Mouse (Mus musculus): ENCODE data around the gene Fau.
"Not testable (repeated sequence)": the region's sequence is repeated elsewhere in the genome, so short reads cannot be mapped to it uniquely, and the experiment has no call there.

Gene Fau

DNA sequence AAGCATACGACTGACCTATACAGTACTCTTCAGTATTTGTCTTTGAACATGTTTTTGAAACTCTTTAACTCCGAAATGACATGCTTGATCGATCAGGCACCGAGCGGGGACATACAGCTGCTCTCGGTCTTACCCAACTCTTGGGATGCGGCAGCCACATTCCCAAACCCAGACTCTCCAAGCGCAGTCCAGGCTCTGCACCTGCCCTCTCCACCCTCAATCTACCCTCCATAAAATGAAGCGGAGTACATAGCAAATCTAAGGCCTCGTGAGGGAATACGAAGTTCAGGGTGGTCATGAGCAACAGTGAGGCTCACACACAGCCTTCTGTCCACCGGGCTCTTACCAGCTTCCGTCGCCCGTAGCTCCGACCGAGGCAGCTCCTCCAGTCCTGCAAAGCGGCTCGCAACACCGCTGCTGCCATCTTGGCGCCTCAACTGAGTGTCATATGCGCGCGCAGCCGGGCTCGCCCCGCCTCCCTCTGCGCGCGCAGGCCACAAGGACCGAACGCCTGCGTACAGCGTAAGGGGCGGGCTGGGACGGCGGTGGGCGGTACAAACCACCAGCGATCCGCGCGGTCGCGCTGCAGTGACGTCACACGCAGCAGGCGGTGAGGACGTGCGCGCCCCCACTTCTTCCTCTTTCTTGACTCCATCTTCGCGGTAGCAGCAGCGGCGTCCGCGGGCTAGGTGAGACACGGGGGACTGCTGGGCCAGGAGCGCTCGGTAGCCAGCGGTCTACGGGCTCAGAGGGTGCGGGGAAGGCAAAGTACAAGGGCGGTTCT is at the start of gene Fau, which contains the start of gene Mrpl49:
TSS of gene Fau (plus strand) at position 532 of the 784 bp plus-strand sequence.
TSS of gene Mrpl49 (minus strand) at position 473 of the 784 bp plus-strand sequence.
- ATAC-seq (ENCODE audit: insufficient number of reproducible peaks, low FRiP score, low TSS enrichment) = peak; percentile 77; the same call in 1 of the 2 replicates

DNA sequence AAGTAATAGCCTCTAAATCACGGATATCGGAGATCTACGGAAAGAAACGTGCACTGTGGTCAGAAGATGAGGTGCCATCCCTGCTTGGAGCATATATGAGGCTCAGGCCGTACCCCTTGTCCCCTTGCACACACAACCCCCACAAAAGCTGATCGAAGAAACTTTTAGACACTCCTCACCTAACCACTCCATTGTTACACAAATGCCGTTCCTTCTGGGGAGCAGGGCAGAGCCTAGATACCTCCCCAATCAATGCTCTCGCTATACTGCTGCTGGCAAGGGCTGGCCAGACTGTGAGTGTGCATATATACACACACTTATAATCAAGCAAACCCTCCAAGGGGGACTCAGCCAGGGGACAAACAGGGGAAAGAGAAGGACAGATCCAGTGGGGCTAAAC is 48.5 kb upstream of the Fau start:
- ATAC-seq (ENCODE audit: insufficient number of reproducible peaks, low FRiP score, low TSS enrichment) = no peak

DNA sequence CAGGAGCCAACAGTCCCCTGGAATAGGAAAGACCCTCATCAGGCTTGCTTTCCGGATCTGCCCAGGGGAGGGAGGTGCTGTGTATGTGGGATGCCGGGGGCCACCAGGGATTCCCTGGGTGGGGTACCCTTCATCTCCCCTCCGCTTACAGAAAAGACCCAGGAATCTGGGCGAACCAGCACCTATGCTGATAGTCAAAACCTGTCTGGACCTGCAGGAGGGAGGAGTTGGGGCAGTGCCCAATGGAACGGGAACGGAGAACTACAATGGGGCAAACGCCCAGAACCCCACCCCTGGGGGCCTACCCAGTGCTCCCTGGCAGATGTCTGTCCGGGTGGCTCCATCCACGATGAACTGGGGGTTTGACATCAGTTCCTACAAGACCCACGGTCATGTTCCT is 44.0 kb upstream of the Fau start:
- ATAC-seq (ENCODE audit: insufficient number of reproducible peaks, low FRiP score, low TSS enrichment) = no peak

DNA sequence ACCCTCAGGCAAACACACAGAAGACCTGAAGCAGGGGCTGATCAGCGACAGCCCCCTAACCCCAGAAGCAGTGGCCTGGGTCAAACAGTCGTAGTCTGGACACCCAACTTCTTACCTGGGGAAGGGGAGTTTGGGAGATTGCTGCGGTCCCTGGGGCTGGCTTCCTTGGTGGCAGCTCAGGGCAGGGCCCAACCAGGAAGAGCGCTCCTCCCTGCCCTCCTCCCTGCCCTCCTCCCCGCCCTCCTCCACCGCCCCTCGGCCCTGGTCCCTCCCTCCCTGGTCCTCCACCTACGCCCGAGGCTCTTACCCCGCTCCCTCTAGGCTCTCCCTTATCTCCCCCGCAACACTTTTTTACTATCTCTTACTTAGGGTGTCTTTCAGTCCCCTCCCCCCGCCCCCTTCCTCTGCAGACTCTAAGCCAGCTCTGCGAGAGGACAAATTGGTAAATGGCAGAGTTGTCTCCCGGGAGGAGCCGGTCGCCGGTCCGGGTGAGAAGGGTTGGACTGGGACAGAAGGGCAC is 42.6 kb upstream of the Fau start:
- ATAC-seq (ENCODE audit: insufficient number of reproducible peaks, low FRiP score, low TSS enrichment) = peak; percentile 69; the same call in 1 of the 2 replicates

DNA sequence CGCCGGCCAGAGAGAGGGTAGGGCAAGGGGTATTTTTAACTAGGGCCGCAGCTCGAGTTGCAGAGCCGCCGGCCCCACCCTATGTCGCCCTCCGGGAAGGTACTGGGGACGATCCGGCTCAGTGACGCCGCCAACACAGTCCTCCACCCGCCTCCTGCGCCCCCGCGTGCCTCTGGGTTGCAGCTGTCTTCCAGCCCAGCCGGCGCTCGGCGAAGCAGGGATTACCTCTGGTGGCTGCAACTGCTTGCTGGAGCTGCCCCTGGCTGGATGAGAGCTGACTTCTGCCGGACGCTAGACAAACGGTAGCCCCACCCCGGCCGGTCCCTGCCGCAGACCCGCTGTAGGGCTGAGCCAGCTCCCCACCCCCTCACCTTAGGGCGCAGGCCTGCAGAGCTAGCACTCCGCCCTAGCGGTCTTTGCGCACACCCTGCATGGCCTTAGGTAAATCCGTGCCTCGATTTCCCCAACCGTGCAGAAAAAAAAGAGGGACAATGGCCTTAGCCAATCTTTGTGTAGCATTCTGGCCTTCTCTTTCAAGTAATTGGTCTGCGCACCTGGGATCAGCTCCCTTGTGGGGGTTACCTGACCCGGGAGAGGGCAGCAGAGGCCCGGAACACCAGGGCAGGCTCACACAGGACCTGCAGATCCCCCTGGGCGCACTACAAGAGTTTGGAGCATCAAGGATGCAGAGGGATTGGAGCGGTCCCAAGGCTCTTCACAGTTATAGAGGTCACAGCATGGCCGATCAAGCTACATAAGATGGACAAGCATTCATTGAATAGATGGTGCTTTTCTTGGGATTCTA is 41.9 kb upstream of the Fau start, which contains the start of gene Capn1:
TSS of gene Capn1 (minus strand) at position 387 of the 805 bp plus-strand sequence.
- peak; percentile 36; the same call in 1 of the 2 replicates for ATAC-seq (ENCODE audit: insufficient number of reproducible peaks, low FRiP score, low TSS enrichment)

DNA sequence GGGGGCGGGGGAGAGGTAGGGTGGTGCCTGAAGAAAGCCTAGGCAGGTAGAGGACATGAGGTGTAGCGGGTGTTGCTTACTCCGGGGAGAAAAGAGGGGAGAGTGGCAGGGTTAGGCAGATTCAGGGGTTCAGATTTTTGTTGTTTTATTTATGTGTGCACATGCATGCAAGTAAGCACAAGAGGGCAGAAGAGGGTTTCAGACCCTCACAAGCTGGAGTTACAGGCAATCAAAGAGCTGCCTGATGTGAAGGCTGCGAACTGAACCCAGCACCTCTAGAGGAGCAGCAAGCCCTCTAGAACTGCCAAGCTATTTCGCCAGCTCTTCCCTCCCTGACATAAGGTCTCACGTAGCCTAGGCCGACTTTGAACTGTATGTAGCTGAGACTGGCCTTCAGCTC is 41.1 kb upstream of the Fau start:
- no peak for ATAC-seq (ENCODE audit: insufficient number of reproducible peaks, low FRiP score, low TSS enrichment)

DNA sequence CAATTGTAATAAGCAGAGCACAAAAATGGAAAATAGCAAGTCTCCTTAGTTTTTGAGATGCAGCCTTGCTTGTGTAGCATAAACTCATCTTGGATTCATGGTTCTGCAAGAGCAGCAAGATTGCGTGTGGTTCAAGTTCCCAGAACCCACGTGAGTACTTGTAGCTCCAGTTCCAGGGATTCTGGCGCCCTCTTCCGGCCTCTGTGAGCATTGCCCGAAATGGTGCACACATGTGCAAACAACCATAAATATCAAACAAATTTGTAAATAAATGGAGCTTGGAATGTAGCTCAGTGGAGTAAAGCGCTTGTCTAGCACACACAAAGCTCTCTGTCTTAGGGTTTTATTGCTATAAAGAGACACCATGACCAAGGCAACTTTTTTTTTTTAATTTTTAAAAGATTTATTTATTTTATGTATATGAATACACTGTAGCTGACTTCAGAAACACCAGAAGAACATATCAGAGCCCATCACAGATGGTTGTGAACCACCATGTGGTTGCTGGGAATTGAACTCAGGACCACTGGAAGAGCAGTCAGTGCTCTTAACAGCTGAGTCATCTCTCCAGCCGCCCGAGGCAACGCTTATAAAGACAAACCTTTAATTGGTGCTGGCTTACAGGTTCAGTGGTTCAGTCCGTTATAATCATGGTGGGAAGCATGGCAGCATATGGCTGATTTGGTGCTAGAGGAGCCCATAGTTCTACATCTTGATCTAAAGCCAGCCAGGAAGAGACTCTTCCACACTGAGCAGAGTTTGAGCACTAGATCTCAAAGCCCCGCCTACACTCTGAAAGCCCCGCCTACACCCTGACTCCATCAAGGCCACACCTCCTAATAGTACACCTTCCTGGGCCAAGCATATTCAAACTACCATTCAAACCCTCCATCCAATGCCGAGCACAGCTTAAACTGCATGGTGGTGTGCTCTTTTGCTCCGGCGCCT is 39.2 kb upstream of the Fau start:
- ATAC-seq (ENCODE audit: insufficient number of reproducible peaks, low FRiP score, low TSS enrichment) = no peak

DNA sequence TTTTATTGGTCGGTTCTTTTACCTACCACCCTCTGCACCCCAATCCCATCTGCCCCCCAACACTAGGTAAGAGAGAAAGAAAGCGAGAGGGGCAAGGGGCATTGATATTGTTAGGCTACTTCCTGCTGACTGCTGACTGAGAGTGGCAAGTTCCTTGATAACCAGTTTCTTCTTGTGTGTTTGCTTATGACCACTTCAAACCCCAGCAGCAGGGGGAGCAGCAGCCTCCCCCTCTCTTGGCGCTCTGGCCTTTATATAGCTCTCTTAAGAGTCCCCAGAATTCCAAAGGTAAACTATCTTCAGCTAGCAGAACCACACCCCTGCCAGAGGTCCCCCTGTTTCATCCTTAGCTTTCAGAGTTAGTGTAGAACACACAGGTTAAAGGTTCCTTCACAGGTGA is 37.4 kb upstream of the Fau start:
- ATAC-seq (ENCODE audit: insufficient number of reproducible peaks, low FRiP score, low TSS enrichment) = no peak

DNA sequence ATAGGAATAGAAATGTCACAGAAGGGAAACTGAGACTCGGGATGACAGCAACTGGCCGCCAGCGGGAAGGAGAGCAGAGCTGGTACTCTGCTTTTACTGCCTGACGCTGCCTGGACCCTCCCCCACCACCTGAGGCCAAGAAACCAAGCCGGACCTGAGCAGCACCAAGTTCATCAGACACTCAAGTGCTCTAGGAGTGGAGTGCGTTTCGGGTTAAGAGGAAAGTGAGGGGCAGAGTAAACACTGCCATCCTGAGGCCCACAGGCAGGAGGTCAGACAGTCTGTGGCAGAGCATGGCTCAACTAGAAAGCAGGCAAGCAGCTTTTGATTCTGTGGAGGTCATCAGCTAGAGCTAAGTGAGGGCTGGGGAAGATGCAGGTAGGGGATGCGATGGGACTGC is 34.6 kb upstream of the Fau start:
- ATAC-seq (ENCODE audit: insufficient number of reproducible peaks, low FRiP score, low TSS enrichment) = no peak

DNA sequence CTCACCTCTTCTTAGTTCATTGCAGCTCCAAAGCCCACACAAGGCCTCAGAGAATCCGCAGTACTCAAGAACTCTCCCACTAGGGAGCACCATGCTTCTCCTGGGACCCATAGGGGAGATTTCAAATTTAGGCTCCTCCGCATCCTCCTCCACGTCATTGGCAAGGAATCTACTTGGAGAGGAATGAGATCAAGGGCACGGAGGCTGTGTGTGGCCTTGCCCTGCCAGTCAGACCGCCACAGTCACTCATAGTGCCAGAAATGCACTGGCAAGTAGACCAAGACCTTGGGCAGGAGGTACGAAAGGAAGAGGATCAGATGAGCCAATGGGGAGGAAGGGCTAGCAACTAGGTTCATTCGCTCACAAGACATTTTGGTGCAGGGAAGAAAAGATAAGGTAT is 33.7 kb upstream of the Fau start:
- ATAC-seq (ENCODE audit: insufficient number of reproducible peaks, low FRiP score, low TSS enrichment) = no peak

DNA sequence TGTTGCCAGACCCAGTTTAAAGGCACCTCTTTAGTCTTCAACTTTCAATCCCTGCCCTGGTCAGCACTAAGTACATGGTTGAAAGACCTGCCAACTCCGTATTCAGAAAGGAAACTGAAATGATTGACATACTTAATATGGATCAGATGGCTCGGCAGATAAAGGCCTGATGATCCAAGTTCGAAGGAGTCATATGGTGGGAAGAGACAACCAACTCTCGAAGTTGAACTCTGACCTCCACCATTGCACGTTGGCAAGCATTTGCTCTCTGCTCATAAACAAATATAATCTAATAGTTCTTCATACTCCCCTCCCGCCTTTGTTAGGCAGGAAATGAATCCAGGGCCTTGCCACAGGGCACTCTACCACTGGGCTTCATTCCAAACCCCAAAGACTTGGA is 28.7 kb upstream of the Fau start:
- ATAC-seq (ENCODE audit: insufficient number of reproducible peaks, low FRiP score, low TSS enrichment) = no peak

DNA sequence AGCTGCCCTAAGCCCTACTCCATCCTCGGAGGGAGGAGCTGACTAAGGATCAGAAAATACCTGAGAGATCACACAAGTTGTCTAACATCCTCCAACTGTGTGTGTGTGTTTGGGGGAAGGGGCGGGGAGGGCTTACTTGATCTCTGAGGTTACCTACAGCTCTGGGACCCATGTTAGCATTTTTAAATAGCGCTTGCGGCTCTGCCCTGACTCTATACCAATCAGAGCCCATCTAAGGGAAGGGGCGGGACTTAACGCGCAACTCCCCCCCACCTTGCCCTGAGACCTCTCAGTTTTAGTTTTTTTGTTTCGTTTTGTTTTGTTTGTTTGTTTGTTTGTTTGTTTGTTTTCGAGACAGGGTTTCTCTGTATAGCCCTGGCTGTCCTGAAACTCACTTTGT is 28.2 kb upstream of the Fau start:
- ATAC-seq (ENCODE audit: insufficient number of reproducible peaks, low FRiP score, low TSS enrichment) = no peak

DNA sequence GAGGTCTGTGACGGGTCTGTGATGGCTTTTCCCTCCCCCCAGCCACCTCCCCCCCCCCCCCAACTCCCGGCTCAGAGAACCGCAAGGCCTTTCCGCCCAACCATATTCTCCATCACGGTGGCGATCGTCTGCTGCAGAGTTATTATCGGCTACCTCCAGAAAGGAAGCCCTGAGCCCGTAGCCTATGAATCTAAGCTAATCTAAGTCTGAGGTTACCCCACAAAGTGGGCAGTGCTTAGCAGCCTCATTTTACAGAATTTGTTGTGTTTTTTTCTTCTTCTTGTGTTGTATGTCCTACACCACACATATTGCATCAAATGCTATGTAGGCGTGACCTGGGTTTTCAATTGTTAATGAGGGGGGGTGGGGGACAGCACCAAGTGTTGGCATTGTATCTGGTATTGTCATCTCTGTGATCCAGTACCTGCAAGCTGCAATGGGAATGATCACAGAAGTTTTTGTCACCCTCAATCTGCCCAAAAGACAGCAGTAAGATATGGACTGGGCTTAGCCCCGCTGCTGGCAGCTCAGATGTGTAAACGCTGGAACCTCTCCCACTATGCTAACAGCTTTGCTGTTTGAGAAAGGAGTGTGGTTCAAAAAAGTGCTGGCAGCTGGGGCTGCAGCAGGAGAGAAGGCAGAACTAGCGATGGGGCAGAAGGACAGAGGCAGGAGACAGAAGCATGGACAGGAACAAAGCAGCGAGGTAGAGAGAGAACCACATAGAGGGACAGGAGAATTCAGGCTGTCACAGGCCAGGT is 26.9 kb upstream of the Fau start:
- no peak for ATAC-seq (ENCODE audit: insufficient number of reproducible peaks, low FRiP score, low TSS enrichment)

DNA sequence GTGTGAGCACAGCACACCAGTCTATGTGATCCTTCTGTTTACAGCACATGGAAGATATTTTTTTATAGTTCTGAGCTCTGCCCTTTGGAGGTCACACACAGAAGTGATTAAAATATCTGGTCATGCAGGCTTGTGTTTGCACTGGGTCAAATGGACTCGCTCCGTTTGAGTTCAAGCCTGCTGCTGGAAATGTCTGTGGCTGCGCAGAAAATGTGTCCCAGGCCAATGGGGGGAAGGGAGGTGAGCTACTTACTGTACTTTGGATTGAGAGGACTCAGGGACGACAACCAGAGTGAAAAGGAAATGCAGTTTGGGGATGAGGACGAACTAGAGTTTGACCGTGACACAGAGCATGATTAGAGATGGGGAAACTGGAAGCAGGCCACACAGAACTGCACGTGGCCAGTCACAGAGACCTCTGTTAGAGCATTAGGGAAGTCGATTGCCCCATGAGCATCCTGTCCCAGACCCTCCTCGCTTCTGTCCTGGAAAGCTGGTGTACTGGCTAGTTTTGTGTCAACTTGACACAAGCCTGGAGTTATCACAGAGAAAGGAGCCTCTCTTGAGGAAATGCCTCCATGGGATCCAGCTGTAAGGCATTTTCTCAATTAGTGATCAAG is 21.6 kb upstream of the Fau start:
- ATAC-seq (ENCODE audit: insufficient number of reproducible peaks, low FRiP score, low TSS enrichment) = no peak

DNA sequence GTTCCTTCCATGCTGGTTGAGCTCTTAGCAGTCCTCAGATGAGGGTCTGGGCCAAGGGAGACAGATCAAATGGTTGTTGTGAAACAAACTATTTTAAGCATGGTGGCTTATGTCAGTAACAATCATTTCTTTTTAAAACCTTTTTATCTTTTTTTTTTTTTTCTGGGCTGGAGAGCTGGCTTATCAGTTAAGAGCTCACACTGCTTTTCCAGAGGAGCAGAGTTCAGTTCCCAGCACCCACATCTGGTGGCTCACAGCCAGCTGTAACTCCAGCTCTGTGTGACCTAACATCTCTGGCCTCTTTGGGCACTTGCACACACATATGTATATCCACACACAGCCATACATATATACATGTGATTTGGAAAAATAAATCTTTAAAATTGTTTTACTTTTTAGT is 19.9 kb upstream of the Fau start:
- no peak for ATAC-seq (ENCODE audit: insufficient number of reproducible peaks, low FRiP score, low TSS enrichment)

DNA sequence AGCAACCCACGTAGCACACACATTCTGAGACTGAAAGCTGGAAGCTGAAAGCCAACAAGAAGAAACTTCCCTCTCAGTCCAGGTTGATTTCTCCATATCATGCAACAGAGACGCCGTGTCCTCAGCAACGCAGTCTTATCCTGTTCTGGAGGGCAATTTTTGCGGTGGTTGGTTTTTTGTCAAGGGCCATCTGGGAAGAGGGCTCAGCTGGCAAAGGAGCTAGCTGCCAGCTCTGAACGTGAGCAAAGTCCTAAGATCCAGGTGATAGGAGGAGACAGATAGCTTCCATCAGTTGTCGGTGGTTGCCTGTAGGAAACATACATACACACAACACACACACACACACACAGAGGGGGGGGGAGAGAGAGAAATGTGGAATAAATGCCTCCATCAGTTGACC is 19.3 kb upstream of the Fau start:
- no peak for ATAC-seq (ENCODE audit: insufficient number of reproducible peaks, low FRiP score, low TSS enrichment)

DNA sequence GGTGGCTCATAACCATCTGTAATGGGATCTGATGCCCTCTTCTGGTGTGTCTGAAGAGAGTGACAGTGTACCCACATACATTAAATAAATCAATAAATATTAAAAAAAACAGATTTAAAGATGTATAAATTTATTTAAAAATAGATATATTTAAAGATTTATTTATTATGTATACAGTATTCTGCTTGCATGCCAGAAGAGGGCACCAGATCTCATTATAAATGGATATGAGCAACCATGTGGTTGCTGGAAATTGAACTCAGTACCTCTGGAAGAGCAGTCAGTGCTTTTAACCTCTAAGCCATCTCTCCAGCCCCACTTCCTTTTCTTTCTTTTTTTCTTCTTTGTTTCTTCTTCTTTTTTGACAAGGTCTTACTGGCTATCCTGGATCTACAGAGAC is 17.6 kb upstream of the Fau start:
- ATAC-seq (ENCODE audit: insufficient number of reproducible peaks, low FRiP score, low TSS enrichment) = no peak

DNA sequence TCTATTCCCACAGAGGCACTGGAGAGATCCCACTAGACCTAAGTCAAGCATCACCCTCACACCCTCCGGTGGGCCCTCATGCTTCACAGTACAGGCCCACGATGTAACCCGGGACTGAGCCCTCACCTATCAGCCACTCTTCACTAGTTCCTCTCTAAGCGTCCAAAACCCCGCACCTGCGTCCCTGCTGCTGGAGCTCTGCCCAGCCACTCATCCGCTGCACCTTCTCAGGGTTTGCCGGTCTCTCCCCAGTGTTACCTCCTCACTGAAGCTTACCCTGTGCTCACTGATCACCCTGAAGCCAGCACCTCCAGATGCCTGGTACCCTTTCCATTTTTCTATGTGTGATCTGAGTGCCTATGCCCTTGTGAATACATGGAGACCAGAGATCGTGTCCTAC is 15.4 kb upstream of the Fau start:
- ATAC-seq (ENCODE audit: insufficient number of reproducible peaks, low FRiP score, low TSS enrichment) = no peak

DNA sequence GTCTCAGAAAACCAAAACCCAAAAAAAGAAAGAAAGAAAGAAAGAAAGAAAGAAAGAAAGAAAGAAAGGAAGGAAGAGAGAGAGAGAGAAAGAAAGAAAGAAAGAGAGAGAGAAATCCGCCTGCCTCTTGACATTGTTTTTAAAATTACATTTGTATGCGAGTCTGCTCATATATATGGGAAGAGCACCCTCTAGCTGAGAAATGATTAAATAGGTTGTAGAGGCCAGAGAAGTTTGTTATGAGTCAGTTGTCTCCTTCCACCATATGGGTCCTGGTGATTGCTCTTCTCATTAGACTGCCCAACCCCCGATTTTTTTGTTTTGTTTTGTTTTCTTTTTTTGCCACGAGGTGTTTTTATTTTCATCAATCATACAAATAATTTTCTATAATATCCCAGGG is 13.5 kb upstream of the Fau start:
- not testable (repeated sequence) for ATAC-seq (ENCODE audit: insufficient number of reproducible peaks, low FRiP score, low TSS enrichment)

Measured in cerebellum, adult (tissue).